Mouse (Mus musculus) CH12.LX (cell line): ENCODE results near the gene Rab13. TPM values are rescaled to one million over a fixed set of nuclear protein-coding genes. Genes with fewer than 3 reads are reported as not detected.
"Not testable (repeated sequence)": the region's sequence is repeated elsewhere in the genome, so short reads cannot be mapped to it uniquely, and the experiment has no call there.

Source experiments
- DNase-seq: peaks from one replicate; pipeline ENCODE4 v3.0.0-alpha.2; 2013; ENCODE audit errors: extremely low read depth
- H3K27ac ChIP-seq: 2 replicates; pipeline ENCODE4 v1.5.1; 2012; ENCODE audit warnings: low read depth, mild to moderate bottlenecking, control low read depth, moderate library complexity; ENCODE audit not compliant: insufficient read depth
- H3K27me3 ChIP-seq: replicated peaks from 2 replicates; pipeline ENCODE3; 2012; ENCODE audit warnings: inconsistent platforms
- H3K36me3 ChIP-seq, 2 experiments: replicated peaks in 1 of 2; 2 replicates each; pipeline versions ENCODE3 to v1.6.1; 2012; ENCODE audit warnings: inconsistent platforms in 1 of 2, low read length in 1 of 2, mild to moderate bottlenecking in 1 of 2, mixed read lengths in 1 of 2, moderate library complexity in 1 of 2; ENCODE audit not compliant: control insufficient read depth in 1 of 2, insufficient read depth in 1 of 2
- H3K4me1 ChIP-seq, 2 experiments: 2 replicates each; pipeline ENCODE4 v1.6.1; 2012; ENCODE audit warnings: inconsistent platforms in 1 of 2, moderate library complexity in 1 of 2; ENCODE audit not compliant: insufficient read depth in 2 of 2, control insufficient read depth in 1 of 2
- H3K4me2 ChIP-seq: 2 replicates; pipeline ENCODE4 v1.6.1; 2012; ENCODE audit warnings: low read depth, mild to moderate bottlenecking, control low read depth; ENCODE audit not compliant: poor library complexity, insufficient read depth, severe bottlenecking
- H3K4me3 ChIP-seq, 3 experiments: fragments of 150-350 bp in 1 of 3; sonication (generic) in 1 of 3; replicated peaks in 1 of 3; 2 replicates each; pipeline versions ENCODE3 to v1.5.1; 2011 to 2012; ENCODE audit warnings: low read depth in 2 of 3, low read length in 2 of 3, mild to moderate bottlenecking in 2 of 3, moderate library complexity in 2 of 3, control low read depth in 1 of 3, improper control_type of control experiment in 1 of 3, inconsistent platforms in 1 of 3, mixed read lengths in 1 of 3; ENCODE audit not compliant: poor library complexity in 1 of 3
- H3K79me2 ChIP-seq: replicated peaks from 2 replicates; pipeline ENCODE4 v1.6.1; 2012; ENCODE audit warnings: mild to moderate bottlenecking, moderate library complexity; ENCODE audit not compliant: control insufficient read depth, poor library complexity, insufficient read depth, severe bottlenecking; ENCODE audit errors: extremely low read depth
- H3K9ac ChIP-seq: 2 replicates; pipeline ENCODE4 v1.6.1; 2012; ENCODE audit warnings: low read depth, mild to moderate bottlenecking, control low read depth, moderate library complexity; ENCODE audit not compliant: insufficient read depth
- H3K9me3 ChIP-seq: replicated peaks from 2 replicates; pipeline ENCODE3; 2012; ENCODE audit warnings: low read length, inconsistent platforms, mixed read lengths
- BHLHE40 ChIP-seq: IDR thresholded peaks from 2 replicates; pipeline ENCODE4 v1.6.1; 2011; ENCODE audit warnings: mild to moderate bottlenecking, low read depth, low read length, improper control_type of control experiment
- CHD1 ChIP-seq: IDR thresholded peaks from 2 replicates; pipeline ENCODE4 v1.6.1; 2012; ENCODE audit warnings: low read depth, low read length, improper control_type of control experiment, inconsistent platforms
- CHD2 ChIP-seq: IDR thresholded peaks from 2 replicates; pipeline ENCODE4 v1.6.1; 2011; ENCODE audit warnings: low read length, improper control_type of control experiment
- CTCF ChIP-seq, 2 experiments: IDR thresholded peaks in 1 of 2; conservative IDR thresholded peaks in 1 of 2; 2 replicates each; pipeline ENCODE4 v1.5.1; 2011 to 2012; ENCODE audit warnings: low read depth in 2 of 2, low read length in 2 of 2, improper control_type of control experiment in 1 of 2, inconsistent platforms in 1 of 2, mild to moderate bottlenecking in 1 of 2, moderate library complexity in 1 of 2
- E2F4 ChIP-seq: IDR thresholded peaks from 2 replicates; pipeline ENCODE4 v1.6.1; 2011; ENCODE audit warnings: low read depth, low read length, improper control_type of control experiment; ENCODE audit not compliant: insufficient replicate concordance
- ELF1 ChIP-seq: IDR thresholded peaks from 2 replicates; pipeline ENCODE4 v1.6.1; 2014; ENCODE audit warnings: low read depth, mild to moderate bottlenecking, inconsistent platforms, low read length, improper control_type of control experiment
- EP300 ChIP-seq: IDR thresholded peaks from 2 replicates; pipeline ENCODE4 v1.6.1; 2011; ENCODE audit warnings: low read length, improper control_type of control experiment
- ETS1 ChIP-seq: conservative IDR thresholded peaks from 2 replicates; pipeline ENCODE4 v1.6.1; 2012; ENCODE audit warnings: low read depth, mild to moderate bottlenecking, inconsistent platforms, low read length, improper control_type of control experiment, moderate library complexity
- HCFC1 ChIP-seq: IDR thresholded peaks from 2 replicates; pipeline ENCODE4 v1.6.1; 2012; ENCODE audit warnings: low read depth, mild to moderate bottlenecking, inconsistent platforms, low read length, improper control_type of control experiment
- JUND ChIP-seq: conservative IDR thresholded peaks from 2 replicates; pipeline ENCODE4 v1.6.1; 2011; ENCODE audit warnings: low read depth, low read length, improper control_type of control experiment
- KAT2A ChIP-seq: IDR thresholded peaks from 2 replicates; pipeline ENCODE4 v1.6.1; 2012; ENCODE audit warnings: low read length, improper control_type of control experiment, inconsistent platforms; ENCODE audit not compliant: insufficient replicate concordance
- MAFK ChIP-seq: IDR thresholded peaks from 2 replicates; pipeline ENCODE4 v1.6.1; 2011; ENCODE audit warnings: low read length, improper control_type of control experiment; ENCODE audit not compliant: insufficient replicate concordance
- MAX ChIP-seq: IDR thresholded peaks from 2 replicates; pipeline ENCODE4 v1.6.1; 2011; ENCODE audit warnings: low read length, improper control_type of control experiment
- MAZ ChIP-seq: IDR thresholded peaks from 2 replicates; pipeline ENCODE4 v1.6.1; 2012; ENCODE audit warnings: low read depth, mild to moderate bottlenecking, inconsistent platforms, low read length, improper control_type of control experiment, moderate library complexity
- MEF2A ChIP-seq: IDR thresholded peaks from 2 replicates; pipeline ENCODE4 v1.6.1; 2014; ENCODE audit warnings: low read depth, mild to moderate bottlenecking, inconsistent platforms, low read length, improper control_type of control experiment, borderline replicate concordance
- NELFE ChIP-seq: IDR thresholded peaks from 2 replicates; pipeline ENCODE4 v1.6.1; 2011; ENCODE audit warnings: low read depth, low read length, improper control_type of control experiment
- NRF1 ChIP-seq: IDR thresholded peaks from 2 replicates; pipeline ENCODE4 v1.6.1; 2014; ENCODE audit warnings: low read depth, mild to moderate bottlenecking, inconsistent platforms, low read length, improper control_type of control experiment, moderate library complexity
- PAX5 ChIP-seq: IDR thresholded peaks from 2 replicates; pipeline ENCODE4 v1.6.1; 2012; ENCODE audit warnings: low read length, inconsistent platforms, mixed read lengths
- POLR2A ChIP-seq: IDR thresholded peaks from 2 replicates; pipeline ENCODE4 v1.6.1; 2011; ENCODE audit warnings: low read depth, mild to moderate bottlenecking, improper control_type of control experiment, low read length
- POLR2AphosphoS2 ChIP-seq: IDR thresholded peaks from 2 replicates; pipeline ENCODE4 v1.6.1; 2011; ENCODE audit warnings: low read depth, low read length, improper control_type of control experiment
- RAD21 ChIP-seq: IDR thresholded peaks from 2 replicates; pipeline ENCODE4 v1.6.1; 2011; ENCODE audit warnings: low read depth, mild to moderate bottlenecking, low read length, improper control_type of control experiment, moderate library complexity
- RCOR1 ChIP-seq: conservative IDR thresholded peaks from 2 replicates; pipeline ENCODE4 v1.6.1; 2012; ENCODE audit warnings: low read depth, mild to moderate bottlenecking, inconsistent platforms, low read length, improper control_type of control experiment
- SIN3A ChIP-seq: IDR thresholded peaks from 2 replicates; pipeline ENCODE4 v1.6.1; 2012; ENCODE audit warnings: low read length, improper control_type of control experiment, inconsistent platforms
- SMC3 ChIP-seq: IDR thresholded peaks from 2 replicates; pipeline ENCODE4 v1.6.1; 2011; ENCODE audit warnings: low read depth, low read length, improper control_type of control experiment
- TBP ChIP-seq: conservative IDR thresholded peaks from 2 replicates; pipeline ENCODE4 v1.6.1; 2011; ENCODE audit warnings: low read depth, low read length, improper control_type of control experiment
- TCF12 ChIP-seq: IDR thresholded peaks from 2 replicates; pipeline ENCODE4 v1.6.1; 2014; ENCODE audit warnings: low read depth, mild to moderate bottlenecking, inconsistent platforms, low read length, improper control_type of control experiment
- UBTF ChIP-seq: IDR thresholded peaks from 2 replicates; pipeline ENCODE4 v1.6.1; 2012; ENCODE audit warnings: low read depth, mild to moderate bottlenecking, inconsistent platforms, low read length, improper control_type of control experiment, moderate library complexity
- USF1 ChIP-seq: IDR thresholded peaks from 2 replicates; pipeline ENCODE4 v1.6.1; 2014; ENCODE audit warnings: low read depth, mild to moderate bottlenecking, inconsistent platforms, low read length, improper control_type of control experiment
- USF2 ChIP-seq: conservative IDR thresholded peaks from 2 replicates; pipeline ENCODE4 v1.6.1; 2011; ENCODE audit warnings: low read depth, low read length, improper control_type of control experiment
- ZKSCAN1 ChIP-seq: IDR thresholded peaks from 2 replicates; pipeline ENCODE4 v1.6.1; 2012; ENCODE audit warnings: low read depth, inconsistent platforms, low read length, improper control_type of control experiment, borderline replicate concordance
- ZMIZ1 ChIP-seq: IDR thresholded peaks from 2 replicates; pipeline ENCODE4 v1.6.1; 2012; ENCODE audit warnings: low read depth, mild to moderate bottlenecking, inconsistent platforms, low read length, improper control_type of control experiment
- ZNF384 ChIP-seq: IDR thresholded peaks from 2 replicates; pipeline ENCODE4 v1.6.1; 2012; ENCODE audit warnings: low read depth, low read length, improper control_type of control experiment, inconsistent platforms
- dilution Hi-C: fragments of 300-500 bp; cut with MboI; formaldehyde crosslinking; loops from 2 replicates; pipeline ENCODE4 v1.14.3; 2020; ENCODE audit warnings: low sequenced_read_pairs; ENCODE audit not compliant: extremely low pct_unique_long_range_greater_than_20kb, extremely low pct_ligation_motif_present
- in situ Hi-C: fragments of 300-500 bp; cut with MboI; formaldehyde crosslinking; loops from 3 replicates; pipeline ENCODE4 v1.14.3; 2019; ENCODE audit warnings: low sequenced_read_pairs, low pct_ligation_motif_present, low pct_unique_long_range_greater_than_20kb, mixed read lengths
- polyA plus RNA-seq: library from polyadenylated mRNA; unstranded; fragments of >175 nt; gene quantifications from 2 replicates; pipeline ENCODE4 v1.2.1, GENCODE M21; 2012; ENCODE audit warnings: low read depth; ENCODE audit not compliant: insufficient read length
- total RNA-seq, 2 experiments: library from RNA; depleted of rRNA; stranded (reverse); fragments of 300-350 nt in 1 of 2; fragments of >200 nt in 1 of 2; gene quantifications; 2 replicates each; pipeline ENCODE4 v1.2.3; 2012 to 2014

Gene Rab13
- total and polyA plus RNA-seq, 3 experiments: 0.63 to 3.3 TPM; not detected in 1

GRCm38 (mm10) chr3:90253174-90253573 is 39.7 kb downstream of the Rab13 start:
- dilution Hi-C loops, H3K27me3 ChIP-seq, in situ Hi-C loops, H3K9me3 ChIP-seq, H3K27ac ChIP-seq, H3K4me3 ChIP-seq, DNase-seq: not testable (repeated sequence)
- Histone ChIP-seq H3K9ac (peak overlapping the region; percentile 85; the same call in 1 of the 2 replicates), H3K4me2 (peak overlapping the region; percentile 29), H3K4me1 (peaks cover 8 to 36% of the 10 kb centered on the region in 2 experiments), H3K36me3 (peaks cover 26 to 34% of the 10 kb centered on the region in 2 experiments), H3K79me2 (peaks cover 55% of the 10 kb centered on the region)

- peak; percentile 94 for DNase-seq
- peaks cover 8 to 43% of the 10 kb centered on the region in 2 experiments for H3K4me1 ChIP-seq
- H3K9ac ChIP-seq: peak within 1 kb of the TSS; percentile 85
- peak within 1 kb of the TSS; percentile 46 for H3K4me2 ChIP-seq
- peak within 1 kb of the TSS; percentile 91 for H3K27ac ChIP-seq
- H3K79me2 ChIP-seq: peaks cover 56% of the 10 kb centered on the region
- H3K9me3 ChIP-seq: no peaks in the 10 kb centered on the region
- peaks cover 33 to 41% of the 10 kb centered on the region in 2 experiments for H3K36me3 ChIP-seq
- peak within 1 kb of the TSS; percentile 91 to 95 (median 93) for H3K4me3 ChIP-seq
- no peaks in the 10 kb centered on the region for H3K27me3 ChIP-seq
- in situ Hi-C loops (no loop called here), dilution Hi-C loops (no loop called here)
- TF ChIP-seq ZKSCAN1: no peak
- no peak for TF ChIP-seq ZNF384
- TF ChIP-seq ELF1: peak; percentile 96
- no peak for TF ChIP-seq ZMIZ1
- TF ChIP-seq RCOR1: no peak
- no peak for TF ChIP-seq POLR2AphosphoS2
- TF ChIP-seq MAX: peak; percentile 44; the same call in 1 of the 2 replicates
- peak; percentile 75 for TF ChIP-seq CHD2
- TF ChIP-seq MAFK: no peak
- peak; percentile 24; the same call in 1 of the 2 replicates for TF ChIP-seq USF1
- TF ChIP-seq JUND: no peak; the same call in 1 of the 2 replicates
- TF ChIP-seq SMC3: no peak
- no peak for TF ChIP-seq CHD1
- peak; percentile 12; the same call in 1 of the 2 replicates for TF ChIP-seq ETS1
- TF ChIP-seq TBP: peak; percentile 68; the same call in 1 of the 2 replicates
- peak; percentile 56; the same call in 1 of the 2 replicates for TF ChIP-seq NRF1
- no peak for TF ChIP-seq MEF2A
- peak; percentile 51; the same call in 1 of the 2 replicates for TF ChIP-seq POLR2A
- TF ChIP-seq USF2: no peak
- peak; percentile 83 for TF ChIP-seq SIN3A
- TF ChIP-seq MAZ: peak; percentile 90
- no peak; a peak in 1 of 4 replicates for TF ChIP-seq CTCF (conservative IDR thresholded peaks at IDR 0.05 in 1 of 2, IDR thresholded peaks at IDR 0.05 in 1 of 2; ENCODE audit: low read depth in 2 of 2, low read length in 2 of 2)
- 0 out of 2 replicates have a peak, but pooled peaks have one; percentile 50 for TF ChIP-seq UBTF
- TF ChIP-seq E2F4: no peak
- TF ChIP-seq HCFC1: peak; percentile 98
- no peak for TF ChIP-seq NELFE
- TF ChIP-seq PAX5: no peak
- peak; percentile 99 for TF ChIP-seq KAT2A
- no peak for TF ChIP-seq EP300
- TF ChIP-seq TCF12: no peak
- TF ChIP-seq BHLHE40: peak; percentile 93
- TF ChIP-seq RAD21: no peak
Measured at GRCm38 (mm10) chr3:90253653-90254418, 40.3 kb downstream of the Rab13 start, which contains the start of gene Crtc2. TSS of gene Crtc2 (plus strand) at chr3:90254163.
